Mouse (Mus musculus) myocyte (in vitro differentiated cells): ENCODE measurements around the gene Irak2.

Experiments used
- E2F4 ChIP-seq: IDR thresholded peaks from one replicate; pipeline ENCODE4 v1.6.1; 2011; ENCODE audit warnings: mild to moderate bottlenecking, control low read depth, moderate library complexity; ENCODE audit not compliant: insufficient read depth
- POLR2A ChIP-seq: IDR thresholded peaks from one replicate; pipeline ENCODE4 v1.6.1; 2011; ENCODE audit warnings: low read depth, mild to moderate bottlenecking, control low read depth, moderate library complexity; ENCODE audit not compliant: insufficient read length
- POLR2AphosphoS2 ChIP-seq: IDR thresholded peaks from one replicate; pipeline ENCODE4 v1.6.1; 2011; ENCODE audit warnings: low read depth, control low read depth; ENCODE audit not compliant: insufficient read length
- TCF12 ChIP-seq: IDR thresholded peaks from one replicate; pipeline ENCODE4 v1.6.1; 2011; ENCODE audit warnings: mild to moderate bottlenecking, control low read depth; ENCODE audit not compliant: poor library complexity, insufficient read depth, severe bottlenecking

DNA sequence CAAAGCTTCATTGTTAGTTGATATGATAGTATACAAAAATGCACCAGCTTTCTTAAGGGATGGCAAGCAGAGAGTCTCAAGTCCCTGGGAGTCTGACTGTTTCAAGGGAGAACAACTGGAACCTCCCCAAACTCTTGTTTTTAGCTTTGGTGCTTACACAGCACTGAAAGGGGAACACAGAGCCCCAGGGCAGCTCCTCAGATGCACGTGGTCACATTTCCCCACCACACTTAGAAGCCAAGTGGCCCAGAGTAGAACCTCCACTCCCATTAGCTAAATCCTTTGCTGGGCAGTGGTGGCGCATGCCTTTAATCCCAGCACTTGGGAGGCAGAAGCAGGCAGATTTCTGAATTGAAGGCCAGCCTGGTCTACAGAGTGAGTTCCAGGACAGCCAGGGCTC is 103.2 kb downstream of the Irak2 start:
- TF ChIP-seq POLR2A (no peak), E2F4 (no peak), POLR2AphosphoS2 (no peak), TCF12 (no peak)
